Mouse (Mus musculus): ENCODE data around the gene Fam126a.
"Not testable (repeated sequence)": the region's sequence is repeated elsewhere in the genome, so short reads cannot be mapped to it uniquely, and the experiment has no call there.

Fam126a gene

GRCm38 (mm10) chr5:23893156-23893863 lies 137.2 kb downstream of the Fam126a start:
- no peak for DNase-seq

DNA sequence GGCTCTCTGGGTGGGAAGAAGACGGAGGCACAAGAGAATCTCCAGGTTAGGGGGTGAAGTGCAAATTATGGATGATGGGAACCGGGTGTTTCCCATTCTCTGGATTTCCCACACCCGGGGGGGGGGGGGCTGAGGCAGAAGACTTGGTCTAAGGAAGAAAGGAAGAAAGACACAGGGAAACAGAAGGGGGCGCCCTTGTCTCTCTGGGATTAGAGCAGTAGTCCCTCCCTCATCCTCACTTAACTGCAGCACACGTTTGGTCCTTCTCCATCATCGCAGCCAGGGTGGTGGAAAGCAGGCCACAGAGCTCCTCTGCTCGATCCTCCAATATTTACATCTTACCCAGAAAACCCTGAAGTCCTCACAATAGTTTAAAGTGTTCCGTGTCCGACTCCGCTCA lies 139.8 kb downstream of the Fam126a start:
- DNase-seq = peak; percentile 44 to 86

DNA sequence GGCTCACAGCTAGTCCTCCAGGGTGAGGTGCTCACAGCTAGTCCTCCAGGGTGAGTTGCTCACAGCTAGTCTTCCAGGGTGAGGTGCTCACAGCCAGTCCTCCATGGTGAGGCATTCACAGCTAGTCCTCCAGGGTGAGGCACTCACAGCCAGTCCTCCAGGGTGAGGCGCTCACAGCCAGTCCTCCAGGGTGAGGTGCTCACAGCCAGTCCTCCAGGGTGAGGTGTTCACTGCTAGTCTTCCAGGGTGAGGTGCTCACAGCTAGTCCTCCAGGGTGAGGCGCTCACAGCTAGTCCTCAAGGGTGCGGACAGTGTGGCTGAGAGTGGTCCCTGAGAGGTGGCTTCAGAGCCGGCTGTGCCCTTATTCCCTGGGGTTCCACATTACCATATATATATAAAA lies 141.0 kb downstream of the Fam126a start:
- no peak for DNase-seq

DNA sequence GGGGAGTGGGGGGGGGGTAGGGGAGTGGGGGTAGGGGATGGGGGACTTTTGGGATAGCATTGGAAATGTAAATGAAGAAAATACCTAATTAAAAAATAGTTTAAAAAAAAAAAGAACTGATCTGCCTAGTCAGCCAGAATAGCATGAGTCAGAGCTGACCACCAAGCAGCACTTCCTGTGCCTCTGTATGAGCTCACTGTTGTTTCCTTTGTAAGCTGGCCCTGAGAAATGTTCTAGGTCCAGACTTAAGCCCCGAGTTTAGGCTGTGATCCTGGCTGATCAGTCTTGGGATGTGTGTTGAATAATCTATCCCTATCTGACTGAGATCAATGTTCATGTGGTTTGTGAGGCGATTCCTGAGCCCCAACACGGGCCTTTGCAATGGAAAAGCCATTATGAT lies 143.4 kb downstream of the Fam126a start:
- DNase-seq = no peak

DNA sequence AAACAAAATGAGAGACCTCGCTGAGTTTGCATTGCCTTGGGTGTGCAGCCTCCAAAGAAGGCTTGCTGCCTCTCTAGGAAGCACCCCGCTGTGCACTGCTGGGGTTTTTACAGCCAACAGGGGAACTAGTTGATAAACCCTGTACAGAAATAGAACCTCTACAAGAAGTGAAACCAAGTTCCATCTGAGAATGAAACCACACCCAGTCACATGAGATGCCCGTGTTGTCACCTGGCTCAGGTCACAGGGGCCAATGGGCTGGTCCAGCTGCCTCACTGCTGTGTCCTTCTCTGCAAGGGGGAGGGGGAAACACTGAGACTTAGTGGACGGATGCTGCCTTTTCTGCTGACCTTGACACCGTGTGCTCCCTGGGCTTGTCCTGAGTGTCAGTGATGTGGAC lies 156.0 kb downstream of the Fam126a start:
- no peak for DNase-seq

GRCm38 (mm10) chr5:23872586-23872985 lies 157.9 kb downstream of the Fam126a start:
- DNase-seq = no peak

GRCm38 (mm10) chr5:23871323-23871722 lies 159.2 kb downstream of the Fam126a start:
- DNase-seq = not testable (repeated sequence)

DNA sequence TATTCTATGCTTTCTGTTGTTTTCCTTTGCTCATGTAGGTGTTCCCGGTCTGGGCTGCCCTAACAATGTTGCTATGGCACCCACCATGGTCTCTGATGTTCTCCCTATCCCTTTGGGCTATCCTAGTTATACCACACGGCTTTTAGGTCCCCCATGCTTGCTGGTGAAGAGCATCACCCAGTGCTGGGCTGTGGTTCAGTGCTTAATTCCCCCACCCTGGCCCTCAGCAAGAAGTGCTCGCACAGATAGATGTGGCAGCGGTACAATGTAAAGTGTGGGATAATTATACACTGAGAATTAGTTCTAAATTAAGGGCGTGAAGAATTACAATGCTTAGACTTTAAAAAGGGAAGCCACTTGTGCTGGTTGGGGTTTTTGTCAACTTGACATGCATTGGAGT lies 164.5 kb downstream of the Fam126a start:
- DNase-seq = no peak
